Mouse (Mus musculus) WW6 (cell line): ENCODE results near the gene Olfr139.

ENCODE experiments used
- DNase-seq: peaks from one replicate; pipeline ENCODE4 v3.0.0-alpha.2; 2013; ENCODE audit warnings: low read depth, low spot score

The Olfr139 gene

DNA sequence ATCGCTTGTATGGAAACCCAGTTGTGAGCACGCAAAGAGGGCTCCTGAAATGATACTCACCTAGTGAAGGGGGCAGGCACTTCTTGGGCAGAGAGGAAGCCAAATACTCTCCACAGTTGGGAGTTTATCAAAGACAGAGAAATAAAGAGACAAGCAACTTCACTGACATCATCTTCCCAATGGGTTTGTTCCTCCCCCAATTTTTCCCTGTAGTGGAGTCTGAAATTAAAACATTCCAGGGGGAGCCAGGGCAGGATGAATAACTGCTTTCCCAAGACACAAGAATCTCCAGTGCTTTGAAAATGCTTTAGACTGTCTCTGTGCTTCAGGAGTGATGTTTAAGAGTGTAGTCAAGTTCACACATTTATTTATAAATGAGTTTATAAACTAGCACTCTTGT is at the start of gene Olfr139, which contains the start of gene Olfr399:
Gene Olfr139 (minus strand): TSS at position 101 of the 400 bp plus-strand sequence.
Gene Olfr399 (minus strand): TSS at position 165 of the 400 bp plus-strand sequence.
- DNase-seq, result no peak

DNA sequence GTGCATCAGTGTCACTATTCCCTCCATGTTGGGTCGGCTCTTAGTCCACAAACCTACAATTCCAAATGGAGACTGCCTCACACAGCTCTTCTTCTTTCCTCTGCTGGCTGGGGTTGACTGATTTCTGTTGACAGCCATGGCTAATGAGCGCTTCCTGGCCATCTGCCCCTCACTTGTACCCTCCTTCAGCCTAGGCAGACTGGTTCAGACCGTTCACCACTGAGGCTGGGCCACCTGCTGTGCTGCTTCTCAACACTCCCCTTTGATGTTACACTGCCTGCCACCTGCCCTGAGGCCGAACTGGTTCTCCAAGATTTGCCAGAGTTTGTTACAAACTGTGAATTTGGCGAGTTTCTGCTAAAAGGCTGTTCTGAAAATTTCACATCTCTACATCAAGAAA is 48.7 kb upstream of the Olfr139 start:
- DNase-seq, result no peak

DNA sequence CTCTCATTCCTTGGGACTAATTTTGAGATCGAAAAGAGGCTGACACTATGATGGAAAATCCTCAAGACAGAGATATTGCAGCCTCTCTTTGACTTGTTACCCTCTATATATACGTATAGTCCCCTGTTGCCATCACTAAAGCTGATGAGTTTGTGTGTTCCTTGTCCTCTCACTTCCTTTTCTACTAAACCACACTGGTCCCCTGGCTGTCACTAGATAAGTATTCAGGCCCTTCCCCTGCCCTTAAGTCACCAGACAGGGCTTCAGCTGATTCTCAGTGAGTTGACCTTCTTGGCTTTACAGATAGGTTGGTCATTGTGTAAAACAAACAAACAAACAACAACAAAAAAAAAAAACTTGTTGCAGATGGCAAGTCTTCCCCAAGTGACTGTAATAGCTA is 45.2 kb upstream of the Olfr139 start:
- no peak for DNase-seq

DNA sequence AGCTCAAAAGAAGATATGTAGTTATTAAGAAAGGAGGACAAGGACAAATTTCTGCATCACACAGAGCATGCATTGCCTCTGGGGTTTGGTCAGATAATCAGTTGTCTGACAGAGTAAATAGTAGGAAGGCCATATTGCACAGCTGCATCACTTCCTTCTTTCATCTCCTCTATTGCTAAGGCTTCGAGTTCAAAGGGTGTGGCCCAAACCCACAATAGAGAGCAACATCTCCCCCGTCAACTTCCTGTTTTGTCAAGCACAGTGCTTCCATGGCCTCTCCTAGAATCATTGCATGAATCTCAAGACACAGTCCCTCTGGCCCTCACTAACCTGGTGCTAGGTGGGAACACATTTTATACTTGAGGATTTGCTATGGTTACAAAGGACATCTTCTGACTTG is 44.4 kb upstream of the Olfr139 start:
- no peak for DNase-seq

DNA sequence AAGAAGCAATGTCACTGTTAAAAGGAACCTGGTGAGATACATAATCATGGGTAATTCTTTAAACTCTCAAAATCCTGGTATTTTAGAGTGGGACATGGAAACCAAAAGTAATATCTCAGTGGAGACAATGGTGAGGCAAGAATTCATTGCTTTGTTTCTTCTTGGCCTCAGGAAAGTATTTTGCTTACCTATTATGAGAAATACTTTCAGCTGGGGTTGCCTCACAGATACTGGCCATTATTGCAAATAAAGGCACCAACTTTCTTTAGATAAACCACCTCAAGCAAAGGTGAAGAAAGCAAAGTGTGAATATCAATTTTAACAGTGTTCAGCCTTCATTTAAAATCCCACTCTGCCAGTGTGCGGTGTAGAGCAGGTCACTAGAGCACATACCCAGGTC is 13.3 kb upstream of the Olfr139 start, which contains the start of gene Zfp616:
Gene Zfp616 (plus strand): TSS at position 301 of the 400 bp plus-strand sequence.
- DNase-seq, result no peak

DNA sequence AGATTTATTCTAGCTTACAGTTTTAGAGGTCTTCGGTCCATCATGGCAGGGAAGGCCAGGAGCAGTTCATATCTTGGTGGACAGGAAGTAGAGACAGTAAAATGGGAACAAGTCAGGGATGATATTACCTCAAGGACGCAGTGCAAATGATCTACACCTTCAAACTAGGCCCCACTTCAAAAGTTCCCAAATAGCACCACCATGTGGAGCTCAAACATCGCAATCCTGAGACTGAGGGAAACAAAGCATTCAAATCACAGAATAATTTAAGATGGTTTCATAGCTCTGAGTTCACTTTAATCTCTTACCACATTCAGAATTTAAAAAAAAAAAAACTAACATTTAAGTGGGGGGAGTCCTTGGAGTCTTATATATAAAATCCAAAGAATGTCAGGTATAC is 5.0 kb downstream of the Olfr139 start:
- no peak for DNase-seq
